Mouse (Mus musculus) MEL (cell line): ENCODE results near the gene Ostm1.

Experiments
- CTCF ChIP-seq, 3 experiments: IDR thresholded peaks in 2 of 3; conservative IDR thresholded peaks in 1 of 3; 2 replicates each; pipeline ENCODE4 v1.5.1; 2011 to 2012; ENCODE audit warnings: low read length in 3 of 3, low read depth in 2 of 3, mild to moderate bottlenecking in 2 of 3, improper control_type of control experiment in 1 of 3, inconsistent platforms in 1 of 3, mixed read lengths in 1 of 3, moderate library complexity in 1 of 3; ENCODE audit not compliant: control insufficient read depth in 1 of 3, insufficient read depth in 1 of 3, poor library complexity in 1 of 3, severe bottlenecking in 1 of 3
- EP300 ChIP-seq, 2 experiments: IDR thresholded peaks; 2 replicates each; pipeline ENCODE4 v1.6.1; 2011; ENCODE audit warnings: improper control_type of control experiment in 2 of 2, low read length in 2 of 2, low read depth in 1 of 2, mild to moderate bottlenecking in 1 of 2
- MYB ChIP-seq: IDR thresholded peaks from 2 replicates; pipeline ENCODE4 v1.6.1; 2011; ENCODE audit warnings: mild to moderate bottlenecking, low read depth, low read length, improper control_type of control experiment
- MYC ChIP-seq: IDR thresholded peaks from 2 replicates; pipeline ENCODE4 v1.6.1; 2011; ENCODE audit warnings: low read depth, mild to moderate bottlenecking, low read length, improper control_type of control experiment, moderate library complexity
- POLR2A ChIP-seq, 2 experiments: IDR thresholded peaks; 2 replicates each; pipeline ENCODE4 v1.6.1; 2011 to 2012; ENCODE audit warnings: low read length in 2 of 2, mild to moderate bottlenecking in 2 of 2, control low read depth in 1 of 2, improper control_type of control experiment in 1 of 2, low read depth in 1 of 2, moderate library complexity in 1 of 2; ENCODE audit not compliant: control insufficient read depth in 1 of 2, insufficient read depth in 1 of 2, poor library complexity in 1 of 2
- ZKSCAN1 ChIP-seq: IDR thresholded peaks from 2 replicates; pipeline ENCODE4 v1.6.1; 2012; ENCODE audit warnings: low read depth, mild to moderate bottlenecking, inconsistent platforms, low read length, improper control_type of control experiment, moderate library complexity
- ZMIZ1 ChIP-seq: IDR thresholded peaks from 2 replicates; pipeline ENCODE4 v1.6.1; 2012; ENCODE audit warnings: low read depth, mild to moderate bottlenecking, inconsistent platforms, low read length, improper control_type of control experiment, moderate library complexity
- ZNF384 ChIP-seq: IDR thresholded peaks from 2 replicates; pipeline ENCODE4 v1.6.1; 2012; ENCODE audit warnings: low read depth, mild to moderate bottlenecking, inconsistent platforms, low read length, improper control_type of control experiment

DNA sequence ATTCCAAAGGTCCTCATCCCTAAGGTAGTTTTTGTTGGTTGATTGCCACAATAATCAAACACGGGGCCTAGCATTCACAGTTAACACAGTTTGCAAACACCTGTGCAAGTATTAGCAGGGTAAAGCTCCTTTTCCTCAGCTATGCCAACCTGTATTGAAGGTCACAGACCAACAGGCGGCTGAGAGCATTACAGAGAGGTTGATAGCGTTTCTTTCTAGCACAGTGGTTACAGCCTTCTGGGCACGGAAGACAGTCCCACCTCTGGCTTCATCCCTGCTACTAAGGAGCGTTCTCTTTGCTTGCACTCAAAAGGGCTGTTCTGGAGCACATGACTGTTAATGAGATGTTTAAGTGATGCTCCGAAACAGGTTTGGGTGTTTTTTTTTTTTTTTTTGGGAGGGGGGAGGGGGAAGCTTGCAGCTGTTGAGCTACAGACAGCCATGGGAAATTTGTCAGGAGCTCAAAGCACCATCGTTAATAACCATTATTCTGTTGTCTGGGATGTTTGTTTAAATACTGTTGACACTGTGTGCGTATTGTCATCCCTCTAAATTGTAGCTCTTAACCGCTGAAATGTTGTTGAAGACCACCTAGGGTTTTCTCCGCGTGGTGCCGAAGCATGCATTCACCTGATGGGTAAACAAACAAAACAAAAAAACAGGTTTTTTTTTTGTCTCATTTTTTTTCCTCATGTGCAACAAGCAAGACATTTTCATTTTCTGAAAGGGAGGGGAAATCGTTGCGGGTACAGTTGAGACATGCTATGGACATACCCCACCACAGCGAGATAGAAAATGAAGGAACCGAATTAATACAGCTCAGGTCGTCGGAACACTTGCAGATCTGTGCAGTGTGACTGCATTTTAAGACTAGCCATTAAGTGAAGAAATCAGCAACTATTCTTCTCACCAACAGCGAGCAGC, 6.9 kb downstream of the Ostm1 start:
- TF ChIP-seq POLR2A (IDR thresholded peaks at IDR 0.05; ENCODE audit: control insufficient read depth in 1 of 2, insufficient read depth in 1 of 2, low read depth in 1 of 2, low read length in 2 of 2, poor library complexity in 1 of 2), result no peak
- TF ChIP-seq CTCF (IDR thresholded peaks at IDR 0.05 in 2 of 3, conservative IDR thresholded peaks at IDR 0.05 in 1 of 3; ENCODE audit: control insufficient read depth in 1 of 3, insufficient read depth in 1 of 3, low read depth in 2 of 3, low read length in 3 of 3, poor library complexity in 1 of 3, severe bottlenecking in 1 of 3), result no peak
- TF ChIP-seq EP300 (IDR thresholded peaks at IDR 0.05; ENCODE audit: low read depth in 1 of 2, low read length in 2 of 2), result no peak
- no peak for TF ChIP-seq MYB
- TF ChIP-seq ZMIZ1, result no peak
- no peak for TF ChIP-seq ZNF384
- no peak for TF ChIP-seq ZKSCAN1
- no peak for TF ChIP-seq MYC
